Mouse (Mus musculus): ENCODE results near the gene Tada2a.

GRCm38 (mm10) chr11:84048411-84048810 is 81.0 kb downstream of the Tada2a start:
- TF ChIP-seq GATA1 (IDR thresholded peaks at IDR 0.05; ENCODE audit: low read length) (no peak), TAL1 (IDR thresholded peaks at IDR 0.05; ENCODE audit: low read length) (no peak)
